Comparison of ENCODE assay signal across 25 mouse cellular contexts in genomic region chr13:104742866-104743265, GRCm38 (mm10). TPM values are rescaled to one million over a fixed set of nuclear protein-coding genes. Genes with fewer than 3 reads are reported as not detected.
DNase-seq lines count a peak whose midpoint lies in the region; TF ChIP-seq lines count a peak whose summit lies in the region.
"Had no signal": no experiment of that assay in that cellular context is flagged by ENCODE, and none has a peak within 500 bp of the region (broad histone marks: within the 10 kb centered on the region; RNA-seq: fewer than 3 reads in every experiment).

No protein-coding gene starts in this region.

- in situ Hi-C loops in CH12.LX (cut with MboI; ENCODE audit: low pct_ligation_motif_present, low pct_unique_long_range_greater_than_20kb, low sequenced_read_pairs), result no loop called here

- no peak for TF ChIP-seq EP300 in CH12.LX (IDR thresholded peaks at IDR 0.05; ENCODE audit: low read length)

- H3K36me3 ChIP-seq in CH12.LX (replicated peaks in 1 of 2; ENCODE audit: control insufficient read depth in 1 of 2, insufficient read depth in 1 of 2, low read length in 1 of 2), result peaks cover 0 to 5% of the 10 kb centered on the region in 2 experiments
- H3K36me3 ChIP-seq: forebrain, embryonic 10.5 days; forebrain, embryonic 15.5 days; hindbrain, embryonic 10.5 days; limb, embryonic 10.5 days; limb, embryonic 15.5 days; liver, embryonic 13.5 days had no signal

- H3K27me3 ChIP-seq in CH12.LX (replicated peaks), result no peaks in the 10 kb centered on the region
- H3K27me3 ChIP-seq: forebrain, embryonic 15.5 days; limb, embryonic 15.5 days; liver, embryonic 13.5 days had no signal

- no peak for TF ChIP-seq CTCF in CH12.LX (conservative IDR thresholded peaks at IDR 0.05 in 1 of 2, IDR thresholded peaks at IDR 0.05 in 1 of 2; ENCODE audit: low read depth in 2 of 2, low read length in 2 of 2)

- H3K4me1 ChIP-seq in CH12.LX (ENCODE audit: control insufficient read depth in 1 of 2, insufficient read depth in 2 of 2), result peaks cover 0 to 15% of the 10 kb centered on the region in 2 experiments; a peak in 2 of 4 replicates
- H3K4me1 ChIP-seq: forebrain, embryonic 10.5 days; forebrain, embryonic 15.5 days; hindbrain, embryonic 10.5 days; limb, embryonic 10.5 days; limb, embryonic 15.5 days; liver, embryonic 13.5 days had no signal

- no peaks in the 10 kb centered on the region for H3K9me3 ChIP-seq in CH12.LX (replicated peaks; ENCODE audit: low read length)
- H3K9me3 ChIP-seq: forebrain, embryonic 10.5 days; forebrain, embryonic 15.5 days; hindbrain, embryonic 10.5 days; limb, embryonic 10.5 days; limb, embryonic 15.5 days; liver, embryonic 13.5 days had no signal

- H3K4me3 ChIP-seq in CH12.LX (replicated peaks in 1 of 3; ENCODE audit: low read depth in 2 of 3, low read length in 2 of 3, poor library complexity in 1 of 3), result no peak overlapping the region
- H3K4me3 ChIP-seq: forebrain, embryonic 10.5 days; forebrain, embryonic 15.5 days; hindbrain, embryonic 10.5 days; limb, embryonic 10.5 days; limb, embryonic 15.5 days; liver, embryonic 13.5 days had no signal

- H3K27ac ChIP-seq in CH12.LX (ENCODE audit: insufficient read depth, low read depth), result no peak overlapping the region
- H3K27ac ChIP-seq: forebrain, embryonic 10.5 days; forebrain, embryonic 15.5 days; hindbrain, embryonic 10.5 days; kidney, postnatal 0 days; limb, embryonic 10.5 days; limb, embryonic 15.5 days; liver, embryonic 13.5 days; macrophage had no signal

- dilution Hi-C loops in CH12.LX (cut with MboI; ENCODE audit: extremely low pct_ligation_motif_present, extremely low pct_unique_long_range_greater_than_20kb, low sequenced_read_pairs), result no loop called here

- DNase-seq in 3134 (ENCODE audit: extremely low read depth, insufficient read length, low spot score), result peak; percentile 63
- DNase-seq in CH12.LX (ENCODE audit: extremely low read depth), result no peak
- DNase-seq in c-Kit-negative CD71-positive TER-119-positive erythroid progenitor cells, embryonic 14.5 days (ENCODE audit: low read depth, low spot score), result peak; percentile 67
- peak; percentile 76 for DNase-seq in hindlimb bud, embryonic 11.5 days (ENCODE audit: extremely low spot score, low read depth, low spot score)
- DNase-seq in layer of hippocampus, adult 8-10 months (ENCODE audit: low spot score in 2 of 2), result no peak
- DNase-seq in left cerebral cortex, adult 11 months (ENCODE audit: low spot score), result no peak
- no peak for DNase-seq in gastrocnemius, adult 8-10 months (ENCODE audit: low spot score in 2 of 2)
- DNase-seq: adrenal gland, adult 2 months; adrenal gland, postnatal 36 days; cerebellum, adult 18-20 months; cerebellum, postnatal 14 days; gastrocnemius, postnatal 14 days; heart, postnatal 14 days; kidney, adult 8-10 months; kidney, postnatal 4 days; layer of hippocampus, postnatal 36 days; liver, embryonic 13.5 days; lung, adult 18-20 months had no signal

- H3K79me2 ChIP-seq in CH12.LX (replicated peaks; ENCODE audit: control insufficient read depth, extremely low read depth, insufficient read depth, poor library complexity, severe bottlenecking), result no peaks in the 10 kb centered on the region

- no peak for TF ChIP-seq POLR2A in CH12.LX (IDR thresholded peaks at IDR 0.05; ENCODE audit: low read depth, low read length)

- H3K9ac ChIP-seq in CH12.LX (ENCODE audit: insufficient read depth, low read depth), result no peak overlapping the region
- H3K9ac ChIP-seq: forebrain, embryonic 15.5 days; limb, embryonic 15.5 days; liver, embryonic 13.5 days had no signal

- no peak overlapping the region for H3K4me2 ChIP-seq in CH12.LX (ENCODE audit: insufficient read depth, low read depth, poor library complexity, severe bottlenecking)
- H3K4me2 ChIP-seq: forebrain, embryonic 15.5 days; limb, embryonic 15.5 days; liver, embryonic 13.5 days had no signal

- no peak for TF ChIP-seq RAD21 in CH12.LX (IDR thresholded peaks at IDR 0.05; ENCODE audit: low read depth, low read length)

TF ChIP-seq in CH12.LX, 34 proteins besides CTCF, POLR2A, EP300 and RAD21:
- no peak for TF ChIP-seq ZC3H11A (IDR thresholded peaks at IDR 0.05; ENCODE audit: low read depth, low read length)
- TF ChIP-seq MAFK (IDR thresholded peaks at IDR 0.05; ENCODE audit: insufficient replicate concordance, low read length), result peak; percentile 88

RNA-seq across cellular contexts. Expression of gene Srek1ip1, which starts 49.4 kb away (rescaled TPM):
- total RNA-seq in CH12.LX (2012; rRNA removed) (9.3 and 9.7 TPM in 2 replicates), CH12.LX (2014; rRNA removed) (29.0 and 31.0 TPM in 2 replicates)
- 41.4 and 47.8 TPM in 2 replicates for polyA plus RNA-seq in CH12.LX (2012; ENCODE audit: insufficient read length, low read depth)
- total RNA-seq in layer of hippocampus, adult 8-10 months (2022), result 10 to 100 TPM; 17.8 to 22.8 (median 20.1) TPM
- 10 to 100 TPM; 10.2 to 14.5 (median 12.0) TPM for total RNA-seq in gastrocnemius, adult 8-10 months (2022)

Comparison
In these comparisons a context has a peak if more than half of its experiments do, and no peak if none do; other contexts are left out.
1. DNase-seq: peak in 3134 (single experiment), c-Kit-negative CD71-positive TER-119-positive erythroid progenitor cells, embryonic 14.5 days (single experiment) and hindlimb bud, embryonic 11.5 days (single experiment); none in CH12.LX (single experiment), layer of hippocampus, adult 8-10 months (0 of 2), left cerebral cortex, adult 11 months (single experiment) and gastrocnemius, adult 8-10 months (0 of 2).